Mouse (Mus musculus): Measurements from ENCODE around the gene Adgre5.

DNA sequence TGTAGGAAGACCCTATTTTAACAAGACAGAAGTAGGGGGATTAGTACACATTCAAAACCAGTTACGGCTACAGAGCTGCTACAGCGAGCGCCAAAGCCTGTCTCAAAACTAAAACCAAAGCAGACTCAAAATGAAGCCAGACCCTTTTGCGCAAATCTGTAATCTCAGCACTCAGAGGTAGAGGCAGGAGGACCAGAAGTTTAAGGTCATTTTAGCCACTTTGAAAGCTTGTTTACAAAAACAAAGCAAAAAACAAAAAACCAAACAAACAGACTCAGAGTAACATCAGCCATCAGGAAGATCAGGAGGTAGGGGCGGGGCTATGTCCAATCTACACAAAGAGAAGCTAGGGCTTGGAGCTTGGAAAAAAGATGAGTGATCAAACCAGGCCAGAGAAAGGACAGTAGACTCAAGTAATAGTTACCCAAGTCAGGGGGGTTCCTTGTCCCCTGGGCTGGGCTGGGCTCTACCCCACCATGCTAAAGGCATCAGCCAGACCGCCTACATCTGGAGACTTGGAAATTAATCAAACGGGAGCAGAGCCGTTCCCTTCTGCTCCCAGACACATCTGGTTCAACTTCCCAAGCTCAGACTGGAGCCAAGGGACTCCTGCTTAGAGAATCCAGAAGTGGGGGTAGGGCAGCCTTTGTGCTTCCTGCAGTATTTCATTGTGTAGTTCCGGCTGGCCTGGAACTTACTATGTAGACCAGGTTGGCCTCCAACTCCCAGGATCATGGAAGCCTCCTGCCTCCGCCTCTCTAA is 2.0 kb downstream of the Adgre5 start:
- TF ChIP-seq CTCF (IDR thresholded peaks at IDR 0.05; ENCODE audit: low read depth) (no peak), EP300 (IDR thresholded peaks at IDR 0.05; ENCODE audit: low read depth) (no peak)

Data from heart, postnatal 0 days (tissue).